Mouse (Mus musculus) CD4-positive, CD25-positive, alpha-beta regulatory T cell, adult 4 months (primary cell): ENCODE results near the gene Krt73. TPM values are rescaled to one million over a fixed set of nuclear protein-coding genes. Genes with fewer than 3 reads are reported as not detected.

ENCODE experiments used
- ATAC-seq: one replicate; pipeline ENCODE4 v1.8.0; 2017
- polyA plus RNA-seq, 2 experiments: library from polyadenylated mRNA; unstranded; fragments of 100-300 nt; shearing (Covaris generic); gene quantifications; one replicate each; pipeline ENCODE4 v1.2.1; 2017

Gene Krt73
- polyA plus RNA-seq = not detected

DNA sequence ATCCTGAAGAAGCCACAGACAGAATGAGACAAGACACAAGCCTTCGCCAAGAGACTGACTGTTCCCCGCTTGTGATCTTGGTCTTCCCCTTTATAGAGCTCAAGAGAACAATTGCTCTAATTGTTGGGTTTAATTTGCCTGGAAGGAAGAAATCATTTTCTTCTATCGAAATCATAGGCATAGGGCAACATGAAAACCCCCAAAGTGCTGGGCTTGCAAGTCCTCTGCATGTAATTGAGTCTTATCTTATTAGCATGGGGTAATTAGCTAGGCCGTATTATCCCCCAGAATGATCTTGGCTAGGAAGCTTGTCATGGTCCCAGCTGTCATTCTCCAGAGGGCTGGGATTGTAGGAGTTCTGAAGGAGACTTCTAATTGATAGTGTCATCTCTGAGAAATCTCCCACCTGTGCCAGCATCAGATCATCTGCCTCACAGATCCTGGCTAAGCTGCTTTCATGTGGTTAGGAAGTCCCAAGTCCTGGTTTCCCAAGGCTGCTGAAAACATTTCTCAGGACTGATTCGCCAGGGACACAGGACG is at the start of gene Krt73:
TSS of gene Krt73 (minus strand) at position 51 of the 540 bp plus-strand sequence.
- no peak for ATAC-seq

DNA sequence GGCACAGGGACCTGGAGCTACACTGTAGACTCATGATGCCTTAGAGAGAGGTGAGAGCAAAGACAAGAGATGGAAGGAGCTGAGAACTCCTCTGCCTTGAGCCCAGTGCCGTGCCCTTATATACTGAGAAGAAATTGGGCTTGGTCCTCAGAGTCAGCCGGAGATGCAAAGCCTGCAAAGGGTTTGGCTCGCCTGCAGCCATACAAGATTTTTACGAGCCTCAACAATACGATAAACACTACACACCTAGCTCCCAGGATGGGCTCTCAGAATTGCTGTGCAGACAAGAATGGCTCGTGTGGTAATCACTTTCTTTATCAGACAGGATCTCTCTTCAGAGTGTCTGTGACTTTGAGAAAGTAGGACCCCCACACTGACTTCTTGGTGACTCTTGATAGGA is 48.5 kb upstream of the Krt73 start, which contains the start of gene Krt1:
TSS of gene Krt1 (minus strand) at position 101 of the 400 bp plus-strand sequence.
- no peak for ATAC-seq

DNA sequence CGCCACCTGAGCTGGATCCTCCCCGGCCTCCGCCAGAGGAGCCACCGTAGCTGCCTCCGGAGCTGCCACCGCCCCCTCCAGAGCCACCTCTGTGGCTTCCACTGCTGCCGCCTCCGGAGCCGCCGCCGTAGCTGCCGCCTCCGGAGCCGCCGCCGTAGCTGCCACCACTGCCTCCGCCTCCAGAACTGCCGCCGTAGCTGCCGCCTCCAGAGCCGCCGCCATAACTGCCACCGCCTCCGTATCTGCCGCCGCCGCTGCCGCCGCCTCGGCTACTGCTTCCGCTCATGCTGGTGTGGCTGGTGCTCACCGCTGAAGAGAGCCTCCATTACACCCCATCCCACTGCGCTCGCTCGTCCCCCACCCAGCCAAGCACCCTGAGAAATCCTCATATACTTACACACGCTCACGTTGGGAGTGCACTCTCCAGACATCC is 43.8 kb upstream of the Krt73 start:
- ATAC-seq = peak; percentile 75

DNA sequence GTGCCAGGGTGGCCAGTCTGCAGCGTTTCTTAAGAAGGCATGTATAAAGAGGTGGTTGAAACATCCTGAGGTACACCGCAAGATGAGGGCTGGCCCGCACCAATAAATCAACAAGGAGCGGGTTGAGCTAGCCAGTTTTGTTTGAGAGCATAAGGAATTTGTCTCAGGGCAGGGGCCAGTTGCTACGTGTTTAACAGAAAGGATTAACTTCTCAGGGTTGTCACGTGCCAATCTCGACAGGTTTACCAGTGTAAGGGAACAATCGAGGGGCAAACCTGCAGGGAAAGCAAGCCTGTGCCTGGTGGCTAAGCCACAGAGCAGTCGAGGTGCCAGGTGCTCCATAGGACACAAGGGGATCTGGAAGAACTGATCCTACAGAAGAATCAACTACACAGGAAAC is 41.0 kb upstream of the Krt73 start:
- ATAC-seq = no peak

DNA sequence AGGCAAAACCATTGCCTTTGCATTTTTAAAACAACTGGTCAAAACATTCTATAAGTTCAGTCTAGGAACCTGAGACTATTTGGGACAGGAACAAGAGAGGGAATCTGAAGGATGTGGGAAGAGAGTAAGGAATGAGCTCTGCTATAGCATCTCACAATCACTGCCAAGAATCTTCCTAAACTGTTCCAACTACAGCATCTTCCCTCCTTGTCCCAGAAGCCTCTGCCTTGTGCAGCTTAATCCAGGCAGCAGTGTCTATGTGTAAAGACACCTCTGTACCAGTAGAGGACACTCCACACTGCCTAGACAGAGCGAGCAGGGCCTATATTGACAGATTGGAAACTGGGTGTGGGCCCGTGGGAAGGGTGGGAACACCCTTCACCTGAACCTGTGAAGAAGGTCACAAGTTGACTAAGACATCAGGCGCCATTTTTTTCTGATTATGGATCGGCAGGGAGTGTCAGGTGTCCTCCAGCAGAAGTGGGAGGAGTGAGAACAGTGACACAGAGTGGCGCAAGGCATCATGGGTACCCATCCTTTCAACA is 32.7 kb upstream of the Krt73 start:
- no peak for ATAC-seq

DNA sequence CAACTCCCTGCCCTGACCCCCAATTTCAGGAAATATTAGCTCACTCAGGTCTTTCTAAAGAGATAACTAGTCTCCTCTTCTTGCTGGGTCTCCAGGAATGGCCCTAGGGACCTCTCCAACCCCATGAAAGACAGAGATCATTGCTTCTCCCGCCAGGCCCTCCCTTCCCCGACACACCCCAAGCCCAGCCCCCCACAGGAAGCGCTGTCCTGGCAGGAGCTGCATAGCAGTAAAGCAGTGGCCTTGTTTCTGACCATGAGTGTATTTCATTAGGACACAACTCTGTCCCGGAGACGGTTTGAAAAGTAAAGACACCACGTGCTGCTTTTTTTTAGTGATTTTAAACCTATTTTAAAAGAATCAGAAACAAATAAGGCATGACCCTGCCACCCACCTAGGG is 31.0 kb upstream of the Krt73 start:
- ATAC-seq = no peak

DNA sequence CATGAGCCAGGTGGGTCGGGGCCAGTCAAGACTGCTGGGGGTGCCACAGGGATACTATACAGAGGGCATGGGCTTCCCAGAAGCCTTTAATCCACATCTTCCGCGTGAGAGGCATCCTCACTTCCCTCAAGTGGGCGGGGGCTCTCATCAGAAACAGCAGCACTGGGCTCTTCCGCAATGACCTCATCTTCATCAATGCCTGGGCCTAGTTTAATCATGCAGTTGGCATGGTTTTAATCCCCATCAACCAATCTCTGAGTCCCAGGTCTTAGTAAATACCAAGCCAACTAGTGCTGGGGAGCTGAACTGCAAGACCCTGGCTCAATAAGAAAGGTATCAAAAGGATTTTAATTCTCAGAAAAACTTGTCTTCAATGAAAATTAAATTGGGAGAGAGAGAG is 27.3 kb upstream of the Krt73 start:
- ATAC-seq = no peak

DNA sequence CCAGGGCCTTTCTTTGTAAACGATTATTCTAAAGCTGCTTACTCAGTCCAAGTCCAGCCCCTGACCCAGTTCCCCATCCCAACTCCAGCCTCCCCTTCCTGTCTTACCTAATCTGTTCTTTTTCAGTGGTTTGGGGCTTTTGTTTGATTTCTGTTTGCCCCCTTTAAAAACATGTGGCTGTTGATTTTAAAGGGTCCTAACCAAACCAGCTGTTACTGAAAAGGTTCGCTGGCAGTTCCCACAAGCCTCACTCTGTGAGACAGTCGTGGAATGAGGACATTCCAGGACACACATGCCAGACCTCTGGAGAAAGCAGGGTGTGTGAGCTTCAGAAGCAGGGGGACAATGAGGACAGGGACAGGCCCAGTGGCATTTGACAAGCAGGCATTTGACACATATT is 19.6 kb upstream of the Krt73 start:
- ATAC-seq = no peak

DNA sequence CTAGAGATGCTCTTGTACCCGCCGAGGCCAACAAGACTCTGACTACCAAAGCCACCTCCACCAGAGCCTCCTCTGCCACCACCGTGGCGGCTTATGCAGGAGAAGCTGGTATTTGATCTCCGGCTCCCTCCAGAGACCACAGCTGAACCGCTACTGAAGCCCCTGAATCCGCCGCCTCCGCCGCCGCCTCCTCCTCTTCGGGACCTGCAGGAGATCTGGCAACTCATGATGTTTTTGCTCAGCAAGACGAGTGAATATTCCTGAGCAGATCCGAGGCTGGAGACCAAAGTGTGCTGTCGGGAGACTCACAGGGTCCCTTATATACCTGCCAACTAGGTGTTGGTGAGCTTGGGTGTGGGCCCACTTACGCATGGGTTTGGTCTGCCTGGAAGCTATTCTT is 15.7 kb upstream of the Krt73 start, which contains the start of gene Krt2:
TSS of gene Krt2 (minus strand) at position 295 of the 400 bp plus-strand sequence.
- no peak for ATAC-seq

DNA sequence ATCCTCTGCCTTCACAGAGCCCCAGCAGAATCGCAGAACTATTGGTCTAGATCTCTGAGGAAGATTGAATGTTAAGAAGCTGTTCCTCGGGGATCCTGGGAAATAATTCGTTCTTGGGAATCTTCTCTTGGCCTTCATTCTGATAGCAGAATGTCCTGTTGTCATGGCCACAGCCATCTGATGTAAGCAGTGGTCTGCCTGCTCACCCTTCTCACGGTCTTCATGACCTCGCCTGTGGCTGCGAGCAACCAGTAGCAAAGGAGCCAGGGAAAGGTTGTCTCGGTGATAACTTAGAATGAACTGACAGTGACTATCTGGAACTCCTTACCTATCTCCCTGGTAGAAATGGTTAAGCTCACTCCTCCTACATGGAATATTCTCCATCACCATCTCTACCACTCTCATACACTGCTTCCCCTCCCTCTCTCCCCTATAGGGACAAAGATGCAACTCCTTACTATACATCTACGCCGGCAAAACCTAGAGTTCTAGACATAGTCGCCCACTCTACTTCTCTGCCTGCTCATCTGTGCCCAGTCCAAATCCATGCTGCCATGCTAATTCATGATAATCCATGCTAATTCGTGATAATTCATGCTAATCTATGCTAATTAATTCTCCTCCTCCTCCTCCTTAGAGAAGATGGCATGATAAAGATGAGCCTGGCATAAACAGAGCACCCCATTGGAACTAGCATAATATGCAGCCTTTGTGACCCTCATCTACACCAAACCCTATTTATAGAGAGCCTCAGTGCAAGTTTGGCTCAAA is 1.1 kb upstream of the Krt73 start:
- ATAC-seq = no peak

DNA sequence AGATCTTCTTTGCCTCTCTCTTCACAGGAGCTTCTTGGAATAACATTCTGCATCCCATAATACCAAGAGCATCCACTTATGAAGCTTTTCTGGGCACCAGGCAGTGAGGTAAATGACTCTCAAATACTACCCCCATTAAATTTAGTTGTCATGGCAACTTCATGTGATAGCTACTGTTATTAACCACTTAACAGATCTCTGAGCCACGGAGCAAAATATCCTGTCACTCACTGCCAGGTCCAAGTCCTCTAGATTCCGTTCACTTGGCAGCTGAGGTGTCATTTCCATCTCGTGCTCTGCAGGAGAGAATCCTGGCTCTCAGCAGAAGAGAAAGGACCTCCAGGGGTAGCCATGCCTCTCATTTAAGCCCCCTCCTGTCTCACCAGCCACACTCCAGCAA is 11.3 kb downstream of the Krt73 start:
- no peak for ATAC-seq

DNA sequence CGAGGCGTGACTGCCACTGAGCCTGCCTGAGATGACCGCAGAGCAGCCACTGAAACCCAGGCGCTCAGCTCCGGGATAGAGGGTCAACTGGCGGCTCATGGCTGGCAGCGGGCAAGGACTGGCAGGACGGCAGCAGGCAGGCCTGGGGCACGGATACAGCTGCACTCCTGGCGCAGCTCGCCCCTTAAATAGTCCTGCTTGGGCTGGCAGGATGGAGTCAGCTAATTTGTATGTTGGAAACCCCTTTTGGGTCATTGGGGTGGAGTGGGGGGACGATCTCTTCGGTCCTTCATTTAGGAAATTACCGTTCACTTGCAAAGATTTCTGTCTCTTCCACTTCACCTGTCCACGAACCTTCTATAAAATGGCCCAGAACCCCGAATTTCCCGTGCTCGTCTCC is 15.8 kb downstream of the Krt73 start, which contains the start of gene Krt72:
TSS of gene Krt72 (minus strand) at position 101 of the 400 bp plus-strand sequence.
- no peak for ATAC-seq

DNA sequence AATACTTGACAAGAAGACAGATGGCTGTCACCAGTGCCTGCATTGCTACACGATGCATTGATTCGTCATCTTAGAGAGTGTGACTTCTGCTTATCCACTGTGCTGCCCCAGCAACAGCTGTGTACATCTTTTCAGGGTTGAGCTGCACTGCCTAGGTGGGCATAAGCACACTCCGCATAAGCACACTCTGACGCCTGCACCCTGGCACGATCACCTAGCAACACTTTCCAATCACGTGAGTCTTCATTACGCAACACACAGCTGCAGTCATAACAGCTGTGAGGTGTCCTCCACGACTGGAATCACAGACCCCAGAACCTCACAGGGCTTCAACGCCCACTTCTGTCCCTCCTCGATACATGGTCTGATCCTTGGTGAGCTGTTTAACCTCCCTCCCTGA is 28.7 kb downstream of the Krt73 start:
- ATAC-seq = no peak

DNA sequence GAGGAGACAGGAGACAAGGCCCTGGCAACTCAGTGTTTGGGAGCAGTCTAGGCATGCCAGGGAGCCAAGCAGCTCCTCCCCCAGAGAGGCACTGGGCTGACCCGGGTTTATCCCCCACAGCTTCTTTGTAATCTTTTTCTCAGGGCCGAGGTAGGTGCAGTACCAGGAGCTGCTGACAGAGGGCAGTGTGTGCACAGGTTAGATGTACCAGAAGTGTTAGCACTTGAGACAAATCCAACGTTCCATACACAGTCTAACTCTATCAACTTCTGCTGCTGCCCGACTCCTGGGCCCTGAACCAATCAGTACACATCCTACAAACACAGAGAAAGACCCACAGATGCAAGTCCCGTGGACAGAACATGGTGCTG is 29.4 kb downstream of the Krt73 start:
- no peak for ATAC-seq

DNA sequence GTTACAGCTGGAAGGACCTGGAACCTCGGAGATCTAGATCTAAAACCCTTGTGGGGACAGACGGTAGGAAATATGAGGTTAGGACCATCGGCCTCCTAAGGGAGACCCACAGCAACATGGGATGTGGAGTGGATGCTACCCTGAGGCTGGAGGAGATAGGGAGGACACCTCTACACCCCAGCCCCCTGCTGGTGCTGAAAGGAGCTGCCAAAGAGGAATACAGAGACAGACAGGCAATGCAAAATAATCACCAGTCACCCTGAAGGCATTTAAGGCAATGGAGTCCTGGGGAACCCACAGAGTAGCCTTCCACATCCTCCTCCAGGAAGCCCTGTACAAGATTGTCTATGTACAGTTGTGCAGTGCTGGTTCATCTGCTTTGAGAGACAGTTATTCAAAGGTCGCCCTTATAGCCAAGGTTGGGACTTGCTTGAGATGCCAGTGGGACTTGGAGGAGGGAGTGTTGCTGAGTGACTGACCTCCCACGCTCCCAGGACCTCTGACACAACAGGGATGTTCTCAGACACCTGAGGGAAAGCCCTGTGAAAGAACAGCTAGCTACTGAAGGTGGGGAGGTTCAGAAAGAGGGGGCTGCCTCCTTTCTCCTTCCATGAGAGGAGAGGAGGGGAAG is 30.0 kb downstream of the Krt73 start:
- ATAC-seq = no peak

DNA sequence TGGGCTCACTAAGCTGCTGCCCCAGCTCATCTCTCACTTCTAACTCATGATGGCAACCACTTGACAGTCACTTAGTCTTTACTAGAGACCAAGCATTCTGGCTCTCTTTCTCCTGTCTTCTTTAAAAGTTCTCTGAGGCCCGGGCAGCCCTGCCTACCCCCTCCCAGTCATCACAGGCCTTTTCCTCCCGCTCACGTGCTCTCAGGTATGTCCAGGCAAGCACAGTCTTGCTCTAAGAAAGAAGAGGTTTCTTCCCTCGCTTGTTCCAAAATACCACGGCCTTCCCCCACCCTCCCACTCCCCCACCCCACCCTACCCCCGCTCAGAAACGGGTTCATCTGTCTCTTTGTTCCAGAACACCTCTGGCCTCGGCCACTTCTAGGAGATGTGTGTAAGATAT is 31.9 kb downstream of the Krt73 start:
- no peak for ATAC-seq

Other genes starting within 250 kb of the Krt73 start
- gene Krt90, start 239.4 kb downstream of the Krt73 start, polyA plus RNA-seq = not detected
- gene Krt75, start 228.4 kb downstream of the Krt73 start, polyA plus RNA-seq = not detected
- gene Gm5414, start 174.2 kb downstream of the Krt73 start, polyA plus RNA-seq = not detected
- gene Gm5478, start 155.0 kb downstream of the Krt73 start, polyA plus RNA-seq = not detected
- gene Krt6b, start 122.1 kb downstream of the Krt73 start, polyA plus RNA-seq = not detected
- not detected for gene Krt6a, start 108.0 kb downstream of the Krt73 start, polyA plus RNA-seq
- gene Krt5, start 89.4 kb downstream of the Krt73 start, polyA plus RNA-seq = not detected
- not detected for gene Krt71, start 59.2 kb downstream of the Krt73 start, polyA plus RNA-seq
- not detected for gene Krt72, start 15.9 kb downstream of the Krt73 start, polyA plus RNA-seq
- gene Krt2, start 15.8 kb upstream of the Krt73 start, polyA plus RNA-seq = not detected
- gene Krt1, start 48.4 kb upstream of the Krt73 start, polyA plus RNA-seq = not detected
- gene Krt77, start 67.4 kb upstream of the Krt73 start, polyA plus RNA-seq = not detected
- not detected for gene Krt76, start 90.6 kb upstream of the Krt73 start, polyA plus RNA-seq
- not detected for gene Krt4, start 122.4 kb upstream of the Krt73 start, polyA plus RNA-seq
- gene Krt79, start 138.0 kb upstream of the Krt73 start, polyA plus RNA-seq = not detected
- not detected for gene Krt78, start 151.9 kb upstream of the Krt73 start, polyA plus RNA-seq
- under 1 TPM in 1 of 2 experiments, not detected in 1; 0.30 TPM for gene Krt8, start 202.1 kb upstream of the Krt73 start, polyA plus RNA-seq
- under 1 TPM; 0.44 to 0.97 TPM for gene Krt18, start 225.8 kb upstream of the Krt73 start, polyA plus RNA-seq